Mouse (Mus musculus): ENCODE data around the gene Gm28230.

Gm28230 gene

GRCm38 (mm10) chr2:74763245-74763735 is 36.8 kb downstream of the Gm28230 start:
- DNase-seq (ENCODE audit: low spot score in 2 of 2), result no peak

- no peak for DNase-seq (ENCODE audit: low spot score in 2 of 2)
These were observed 37.4 kb downstream of the Gm28230 start for GRCm38 (mm10) chr2:74763976-74764375.

- no peak for DNase-seq (ENCODE audit: low spot score in 2 of 2)
These were observed 47.8 kb downstream of the Gm28230 start for GRCm38 (mm10) chr2:74774359-74774758.

- DNase-seq (ENCODE audit: low spot score in 2 of 2), result peak; percentile 35 to 45
These were observed 51.2 kb downstream of the Gm28230 start for GRCm38 (mm10) chr2:74777536-74778275.

- DNase-seq (ENCODE audit: low spot score in 2 of 2), result no peak
These were observed 54.9 kb downstream of the Gm28230 start for GRCm38 (mm10) chr2:74781386-74781785.

GRCm38 (mm10) chr2:74795531-74795930 is 69.0 kb downstream of the Gm28230 start:
- DNase-seq (ENCODE audit: low spot score in 2 of 2), result no peak
